Mouse (Mus musculus) kidney, adult 2 months (tissue): Measurements from ENCODE around the gene Chaf1a. TPM values are rescaled to one million over a fixed set of nuclear protein-coding genes. Genes with fewer than 3 reads are reported as not detected.

ENCODE experiments used
- DNase-seq: peaks from one replicate; pipeline ENCODE4 v3.0.0; 2021
- H3K27ac ChIP-seq: fragments of 200-500 bp; 2 replicates; pipeline ENCODE4 v1.5.1; 2012; ENCODE audit warnings: low read depth, low read length, control low read depth, inconsistent platforms; ENCODE audit not compliant: insufficient read depth
- H3K27me3 ChIP-seq: fragments of 200-500 bp; replicated peaks from 2 replicates; pipeline ENCODE4 v1.6.1; 2012; ENCODE audit warnings: mild to moderate bottlenecking, moderate library complexity, low read length, inconsistent platforms; ENCODE audit not compliant: control insufficient read depth, insufficient read depth
- H3K36me3 ChIP-seq: fragments of 200-500 bp; 2 replicates; pipeline ENCODE4 v1.6.1; 2012; ENCODE audit warnings: mild to moderate bottlenecking, moderate library complexity, low read length, inconsistent platforms; ENCODE audit not compliant: control insufficient read depth, insufficient read depth
- H3K4me1 ChIP-seq: fragments of 200-500 bp; 2 replicates; pipeline ENCODE4 v1.6.1; 2011; ENCODE audit warnings: low read length; ENCODE audit not compliant: control insufficient read depth, insufficient read depth
- H3K4me3 ChIP-seq: fragments of 200-500 bp; 2 replicates; pipeline ENCODE4 v1.5.1; 2011; ENCODE audit warnings: mild to moderate bottlenecking, low read depth, low read length, control low read depth; ENCODE audit not compliant: insufficient read depth
- CTCF ChIP-seq: fragments of 200-500 bp; conservative IDR thresholded peaks from 2 replicates; pipeline ENCODE4 v1.5.1; 2011; ENCODE audit warnings: low read depth, mild to moderate bottlenecking, control low read depth, low read length, moderate library complexity, mixed read lengths; ENCODE audit not compliant: insufficient read depth, insufficient read length
- POLR2A ChIP-seq: fragments of 200-500 bp; IDR thresholded peaks from one replicate; pipeline ENCODE4 v1.6.1; 2011; ENCODE audit warnings: low read depth, low read length, control low read depth
- WGBS: fragments of 180-500 bp; shearing (Covaris S2); methylation state at CpG from one replicate; pipeline ENCODE4 v1.1.7; 2018; 5-methylcytosine and 5-hydroxymethylcytosine counted together
- polyA plus RNA-seq: library from polyadenylated mRNA; depleted of rRNA; stranded (reverse); fragments of >200 nt; gene quantifications from 2 replicates; pipeline ENCODE4 v1.2.3, GENCODE M21; 2012

Chaf1a gene
- polyA plus RNA-seq, 1 experiment, result 1.2 TPM

- 83% methylated on average over 4 of the region's 4 CpGs for WGBS
- Histone ChIP-seq H3K27me3 (no peaks in the 10 kb centered on the region), H3K4me3 (no peak overlapping the region), H3K36me3 (no peaks in the 10 kb centered on the region), H3K4me1 (no peaks in the 10 kb centered on the region), H3K27ac (no peak overlapping the region)
- no peak for DNase-seq
- TF ChIP-seq POLR2A, result no peak
- TF ChIP-seq CTCF, result no peak
Observed at GRCm38 (mm10) chr17:56106981-56107380, 66.7 kb downstream of the Chaf1a start.

GRCm38 (mm10) chr17:56107736-56108135, 67.5 kb downstream of the Chaf1a start:
- Histone ChIP-seq H3K4me1 (no peaks in the 10 kb centered on the region), H3K27ac (no peak overlapping the region), H3K4me3 (no peak overlapping the region), H3K27me3 (no peaks in the 10 kb centered on the region), H3K36me3 (no peaks in the 10 kb centered on the region)
- DNase-seq, result no peak
- TF ChIP-seq CTCF, result no peak
- no peak for TF ChIP-seq POLR2A
- 67% methylated on average over 2 of the region's 2 CpGs for WGBS

GRCm38 (mm10) chr17:56108334-56109044, 68.2 kb downstream of the Chaf1a start:
- H3K4me3 ChIP-seq, result no peak overlapping the region
- no peaks in the 10 kb centered on the region for H3K4me1 ChIP-seq
- DNase-seq, result peak; percentile 45
- no peak overlapping the region for H3K27ac ChIP-seq
- H3K27me3 ChIP-seq, result no peaks in the 10 kb centered on the region
- 72% methylated on average over 6 of the region's 6 CpGs for WGBS
- TF ChIP-seq CTCF, result no peak
- TF ChIP-seq POLR2A, result no peak
- no peaks in the 10 kb centered on the region for H3K36me3 ChIP-seq

- H3K4me3 ChIP-seq, result no peak within 1 kb of the TSS
- 54% methylated on average over 10 of the region's 10 CpGs for WGBS
- no peaks in the 10 kb centered on the region for H3K27me3 ChIP-seq
- peak; percentile 22 for DNase-seq
- no peak within 1 kb of the TSS for H3K27ac ChIP-seq
- no peaks in the 10 kb centered on the region for H3K36me3 ChIP-seq
- no peak for TF ChIP-seq POLR2A
- TF ChIP-seq CTCF, result no peak
- H3K4me1 ChIP-seq, result no peaks in the 10 kb centered on the region
Observed at GRCm38 (mm10) chr17:56109219-56110051, 69.2 kb downstream of the Chaf1a start, which contains the start of gene Plin4. Gene Plin4 (minus strand): TSS chr17:56109803.

GRCm38 (mm10) chr17:56110571-56110970, 70.3 kb downstream of the Chaf1a start:
- no peak overlapping the region for H3K4me3 ChIP-seq
- TF ChIP-seq POLR2A (no peak), CTCF (no peak)
- WGBS, result 63% methylated on average over 4 of the region's 4 CpGs
- no peaks in the 10 kb centered on the region for H3K4me1 ChIP-seq
- DNase-seq, result no peak
- no peak overlapping the region for H3K27ac ChIP-seq
- H3K27me3 ChIP-seq, result no peaks in the 10 kb centered on the region
- H3K36me3 ChIP-seq, result no peaks in the 10 kb centered on the region

DNA sequence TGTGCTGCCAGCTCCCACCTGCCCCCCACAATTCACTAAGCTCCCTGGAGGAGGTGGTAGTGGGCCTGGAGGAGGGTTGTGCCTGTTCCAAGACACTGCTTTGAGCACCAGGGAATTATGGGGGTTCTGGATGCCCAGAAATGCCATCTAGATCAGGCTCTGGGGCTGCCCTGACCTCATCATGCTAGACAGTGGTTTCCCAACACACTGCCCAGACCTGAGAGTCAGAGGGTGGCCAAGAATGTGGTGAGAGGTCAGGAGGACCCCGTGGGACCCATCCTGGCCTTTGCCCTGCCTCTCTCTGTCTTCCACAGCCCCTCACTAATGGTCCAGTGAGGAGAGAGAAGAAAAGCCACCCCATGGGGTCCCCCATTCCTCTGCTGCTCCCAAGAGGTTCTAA, 70.8 kb downstream of the Chaf1a start:
- Histone ChIP-seq H3K27ac (no peak overlapping the region), H3K4me1 (no peaks in the 10 kb centered on the region), H3K4me3 (no peak overlapping the region), H3K36me3 (no peaks in the 10 kb centered on the region), H3K27me3 (no peaks in the 10 kb centered on the region)
- no peak for TF ChIP-seq POLR2A
- no peak for TF ChIP-seq CTCF
- DNase-seq, result no peak
- WGBS, result 47% methylated on average over 1 of the region's 1 CpGs

DNA sequence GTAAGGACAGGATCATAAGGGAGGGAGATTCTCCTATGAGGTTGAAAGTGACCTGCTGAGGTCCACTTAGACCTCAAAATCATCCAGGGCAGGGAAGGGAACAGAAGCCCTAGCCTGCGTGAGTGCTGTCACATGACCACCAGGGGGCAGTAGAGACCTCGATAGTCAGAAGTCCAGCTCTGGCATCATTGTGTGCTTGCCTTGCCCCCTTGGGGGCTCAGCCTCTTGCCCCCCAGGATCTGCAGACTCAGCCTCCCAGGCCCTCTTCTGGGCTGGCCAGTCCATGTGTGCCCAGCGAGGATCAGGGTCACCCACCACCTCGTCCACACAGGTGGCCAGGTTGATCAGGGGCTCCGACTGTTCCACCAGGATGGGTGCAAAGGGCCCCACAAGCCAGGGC, 71.6 kb downstream of the Chaf1a start:
- H3K4me1 ChIP-seq, result no peaks in the 10 kb centered on the region
- no peaks in the 10 kb centered on the region for H3K27me3 ChIP-seq
- 53% methylated on average over 5 of the region's 5 CpGs for WGBS
- H3K4me3 ChIP-seq, result no peak overlapping the region
- peak; percentile 89 for TF ChIP-seq CTCF
- no peak for TF ChIP-seq POLR2A
- no peak overlapping the region for H3K27ac ChIP-seq
- no peaks in the 10 kb centered on the region for H3K36me3 ChIP-seq
- peak; percentile 69 for DNase-seq
